Mouse (Mus musculus) spleen, adult 12 weeks (tissue): ENCODE measurements at regions not wholly inside any gene's neighbourhood (a gene's known extent, or its start where the extent isn't known, plus 50 kb on each side); places are given as distances from the start of the nearest gene placed in this dataset.

Experiments
- DNase-seq: peaks from one replicate; pipeline ENCODE4 v3.0.0; 2022; ENCODE audit warnings: low spot score

GRCm38 (mm10) chr3:144069979-144070540, 135.0 kb downstream of the Lmo4 start:
- DNase-seq, result no peak

DNA sequence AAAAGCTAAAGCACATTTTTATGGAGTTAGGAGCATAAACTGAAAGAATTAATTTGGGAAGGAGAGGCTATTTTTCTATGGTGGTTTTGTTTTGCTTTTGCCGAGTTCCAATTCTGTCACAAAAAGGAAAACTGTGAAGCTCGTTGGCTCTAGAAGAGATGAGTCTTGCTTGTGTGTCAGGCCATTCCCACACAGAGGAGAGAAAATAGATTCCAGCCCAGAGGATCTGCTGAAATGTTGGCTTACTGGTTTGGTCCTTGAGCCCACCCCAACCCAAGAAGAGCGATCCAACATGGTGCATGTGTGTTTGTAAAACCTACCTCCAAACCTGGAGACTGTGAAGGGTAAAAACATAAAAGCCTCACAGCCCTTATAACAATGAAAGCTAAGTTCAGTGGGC, 138.0 kb downstream of the Lmo4 start:
- no peak for DNase-seq

DNA sequence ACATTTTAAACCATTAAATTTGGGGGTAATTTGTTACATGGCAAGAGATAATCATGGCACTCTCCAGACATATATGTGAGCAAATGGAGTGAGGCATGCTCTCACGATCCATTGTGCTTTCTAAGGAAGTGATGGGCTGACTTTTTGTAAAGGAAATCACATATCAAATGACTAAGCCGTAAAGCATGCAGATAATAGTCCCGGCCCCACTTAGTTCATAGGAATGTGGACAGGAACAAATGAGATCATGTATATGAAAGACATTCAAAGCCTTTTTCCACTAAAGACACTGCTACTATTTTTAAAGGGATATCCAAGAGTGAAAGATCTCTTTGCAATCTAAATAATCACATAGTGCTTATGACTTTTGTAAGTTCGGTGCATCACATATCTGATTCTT, 146.9 kb downstream of the Lmo4 start:
- no peak for DNase-seq

GRCm38 (mm10) chr3:144050341-144050740, 154.7 kb downstream of the Lmo4 start:
- DNase-seq, result no peak

GRCm38 (mm10) chr3:144049270-144049669, 155.8 kb downstream of the Lmo4 start:
- DNase-seq, result no peak

DNA sequence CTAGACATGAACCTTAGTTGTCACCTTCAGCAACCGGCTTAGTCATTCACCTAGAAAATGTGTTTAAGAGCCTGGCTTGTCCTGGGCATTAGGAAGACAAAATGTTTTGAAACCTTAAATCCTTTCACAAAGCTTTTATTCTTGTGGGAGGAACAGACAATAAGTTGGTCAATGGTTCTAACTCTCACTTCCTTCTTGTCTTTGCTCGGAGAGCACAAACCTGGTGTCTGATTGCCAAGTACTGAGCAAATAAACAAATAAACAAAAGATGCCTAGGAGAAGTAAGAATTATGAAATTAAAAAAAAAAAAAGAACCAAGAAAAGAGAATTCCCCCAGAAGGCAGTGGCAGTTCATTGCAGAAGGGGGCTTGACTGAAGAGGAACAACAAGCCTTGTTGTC, 160.7 kb downstream of the Lmo4 start:
- DNase-seq, result no peak

GRCm38 (mm10) chr3:144041788-144042187, 163.2 kb downstream of the Lmo4 start:
- DNase-seq, result no peak

DNA sequence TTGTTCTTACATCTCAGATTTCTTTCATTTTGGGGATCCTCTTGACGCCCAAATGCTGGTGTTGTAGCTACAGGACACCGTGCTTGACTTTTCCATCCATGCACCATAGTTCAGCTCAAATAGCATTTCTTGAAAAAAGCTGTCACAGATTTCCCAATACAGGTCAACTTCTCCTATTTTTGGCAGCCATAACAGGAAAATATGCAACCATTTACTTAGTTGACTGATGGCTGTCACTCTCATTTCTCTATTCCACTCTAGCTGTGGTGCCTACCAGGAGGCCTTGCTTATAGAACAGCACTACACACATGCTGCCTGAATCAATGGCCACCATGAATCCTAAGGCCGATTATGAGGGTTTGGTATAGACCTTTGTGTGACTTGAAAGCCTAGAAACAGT, 165.5 kb downstream of the Lmo4 start:
- DNase-seq, result no peak

DNA sequence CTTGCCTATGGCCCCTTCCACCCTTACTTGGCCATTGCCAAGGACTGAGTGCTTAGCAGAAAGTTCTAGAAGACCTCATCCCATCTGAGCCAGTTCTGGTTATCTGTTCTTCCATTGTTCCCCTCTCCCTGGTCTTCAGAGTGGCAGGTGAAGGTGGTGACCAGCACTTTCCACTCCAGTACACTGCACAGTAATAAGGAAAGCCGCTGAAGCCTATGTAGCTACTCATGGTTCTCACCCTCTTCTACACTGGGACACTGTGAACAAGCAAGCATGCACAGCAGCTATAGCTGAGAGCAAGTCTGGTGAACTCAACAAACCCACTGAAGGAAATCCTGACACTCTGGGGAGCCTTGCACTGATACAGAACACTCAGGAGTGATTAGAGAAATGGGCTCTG, 175.4 kb downstream of the Lmo4 start:
- no peak for DNase-seq

- no peak for DNase-seq
These were observed 175.9 kb downstream of the Lmo4 start for GRCm38 (mm10) chr3:144029121-144029520.

DNA sequence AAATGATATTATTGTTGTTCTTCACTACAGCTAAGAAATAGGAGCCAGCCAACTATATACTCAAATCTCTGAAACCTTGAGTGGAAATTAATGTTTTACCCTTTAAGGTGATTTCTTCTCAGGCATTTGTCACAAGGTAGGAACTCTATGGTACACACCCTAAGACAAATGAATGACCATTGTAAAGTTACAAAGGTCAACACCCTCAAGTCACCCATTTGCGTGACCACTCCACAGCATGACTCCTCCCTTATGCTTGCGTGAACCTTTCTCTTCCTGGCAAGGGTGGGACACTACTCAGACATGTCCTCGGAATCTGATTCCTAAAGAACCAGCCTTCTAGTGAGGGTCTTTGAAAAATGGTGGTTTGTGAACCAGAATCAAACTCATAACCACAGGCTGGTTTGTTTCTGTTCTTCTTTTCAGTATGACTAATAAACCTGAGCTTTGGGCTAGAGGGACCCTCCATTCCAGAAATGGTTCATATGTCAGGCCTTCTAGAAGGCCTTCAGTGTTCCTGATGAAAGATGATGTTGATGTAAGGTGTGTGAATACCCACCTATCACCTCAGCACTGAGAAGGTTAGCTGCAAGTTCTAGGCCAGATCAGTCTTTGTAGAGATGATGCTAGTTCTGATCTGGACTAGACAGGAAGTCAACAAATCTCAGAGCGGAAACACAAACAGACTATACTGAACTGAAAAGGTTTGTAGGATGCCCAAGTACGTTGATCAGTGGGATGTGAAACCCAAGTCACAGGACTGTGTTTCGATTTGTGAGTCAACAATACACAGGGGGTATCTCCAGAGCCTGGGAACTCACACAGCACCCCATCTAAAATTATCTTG, 177.7 kb downstream of the Lmo4 start:
- DNase-seq, result no peak

- DNase-seq, result no peak
These were observed 179.4 kb downstream of the Lmo4 start for GRCm38 (mm10) chr3:144025451-144026125.

- no peak for DNase-seq
These were observed 180.8 kb downstream of the Lmo4 start for GRCm38 (mm10) chr3:144024216-144024615.

- no peak for DNase-seq
These were observed 182.0 kb downstream of the Lmo4 start for GRCm38 (mm10) chr3:144023058-144023457.

- no peak for DNase-seq
These were observed 183.1 kb downstream of the Lmo4 start for GRCm38 (mm10) chr3:144021969-144022368.

DNA sequence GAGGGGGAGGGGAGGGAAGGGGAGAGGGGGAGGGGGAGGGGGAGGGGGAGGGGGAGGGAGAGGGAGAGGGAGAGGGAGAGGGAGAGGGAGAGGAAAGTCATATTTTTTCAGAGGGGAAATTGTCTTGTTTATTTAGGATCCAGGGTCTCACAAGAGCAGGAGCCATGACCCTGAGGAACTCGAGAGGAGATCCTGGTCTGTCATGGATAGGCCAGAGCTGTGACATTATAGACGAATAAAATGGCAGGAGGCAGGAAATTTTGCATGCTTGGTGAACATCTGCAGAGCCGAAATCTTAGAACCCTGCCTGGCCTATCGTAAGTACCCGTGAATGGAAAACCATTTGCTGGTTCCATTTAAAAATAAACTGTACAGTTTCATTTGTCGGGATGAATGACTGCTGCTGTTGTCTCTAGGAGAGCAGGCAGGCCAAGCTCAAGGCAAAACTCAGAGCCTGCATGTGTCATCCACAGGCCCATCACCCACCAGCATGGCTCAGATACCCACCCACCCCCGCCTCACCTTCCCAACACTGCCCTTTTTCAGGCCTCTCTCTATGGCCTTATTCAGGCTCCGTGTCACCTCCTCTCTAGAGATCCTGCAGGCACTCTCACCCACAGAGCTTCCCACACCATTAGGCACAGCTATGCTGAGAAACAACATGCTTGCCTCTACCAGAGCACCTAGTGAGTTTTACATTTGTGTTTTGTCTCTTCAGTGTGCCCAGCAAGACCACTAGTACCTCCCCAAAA, 184.7 kb downstream of the Lmo4 start:
- DNase-seq, result no peak

DNA sequence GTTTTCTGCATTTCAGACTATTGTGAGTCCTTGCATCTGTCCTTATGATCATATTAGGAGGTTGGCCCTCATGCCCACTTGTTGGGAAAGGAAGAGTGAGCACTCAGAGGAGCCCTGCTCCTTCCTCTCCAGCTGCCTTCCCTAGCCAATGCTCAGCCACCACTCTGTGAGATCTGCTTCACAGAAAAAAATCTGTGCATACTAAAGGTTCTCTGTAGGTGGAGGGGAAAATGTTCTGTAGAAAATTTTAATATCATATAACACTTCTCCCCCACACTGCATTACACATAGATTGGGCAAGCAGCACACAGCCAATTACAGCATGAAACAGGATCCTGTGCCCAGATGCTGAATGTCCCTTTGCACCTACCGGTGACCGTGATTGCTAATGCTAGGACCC, 185.7 kb downstream of the Lmo4 start:
- no peak for DNase-seq

DNA sequence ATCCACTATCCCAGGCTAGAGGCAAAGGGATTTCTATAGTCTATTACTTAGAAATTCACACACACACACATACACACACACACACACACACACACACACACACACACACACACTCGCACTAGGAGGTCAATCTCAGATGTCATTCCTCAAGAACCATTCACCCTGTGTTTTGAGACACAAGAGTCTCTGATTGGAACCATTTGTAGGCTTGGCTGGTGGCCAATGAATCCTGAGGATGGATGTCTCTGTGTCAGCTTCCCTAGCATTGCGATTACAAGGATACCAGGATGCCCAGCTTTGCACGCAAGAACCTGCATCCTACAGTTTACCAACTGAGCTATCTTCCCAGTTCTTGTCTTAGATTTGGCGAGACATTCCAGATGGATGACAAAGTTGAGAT, 186.5 kb downstream of the Lmo4 start:
- no peak for DNase-seq

DNA sequence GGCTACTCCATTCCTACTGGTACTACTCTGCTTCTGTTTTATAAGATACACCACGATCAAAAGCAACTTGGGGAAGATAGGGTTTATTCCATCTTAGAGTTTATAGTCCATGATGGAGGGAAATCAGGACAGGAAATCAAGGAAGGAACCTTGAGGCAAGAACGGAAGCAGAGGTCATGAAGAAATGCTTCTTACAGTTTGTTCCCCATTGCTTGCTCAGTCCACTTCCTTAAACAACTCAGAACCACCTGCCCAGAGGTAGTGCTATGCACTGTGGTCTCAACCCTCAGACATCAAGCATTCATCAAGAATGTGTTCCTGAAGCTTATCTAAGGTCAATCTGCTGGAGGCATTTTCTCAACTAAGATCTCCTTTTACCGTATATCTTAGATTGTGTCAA, 189.8 kb downstream of the Lmo4 start:
- DNase-seq, result no peak

DNA sequence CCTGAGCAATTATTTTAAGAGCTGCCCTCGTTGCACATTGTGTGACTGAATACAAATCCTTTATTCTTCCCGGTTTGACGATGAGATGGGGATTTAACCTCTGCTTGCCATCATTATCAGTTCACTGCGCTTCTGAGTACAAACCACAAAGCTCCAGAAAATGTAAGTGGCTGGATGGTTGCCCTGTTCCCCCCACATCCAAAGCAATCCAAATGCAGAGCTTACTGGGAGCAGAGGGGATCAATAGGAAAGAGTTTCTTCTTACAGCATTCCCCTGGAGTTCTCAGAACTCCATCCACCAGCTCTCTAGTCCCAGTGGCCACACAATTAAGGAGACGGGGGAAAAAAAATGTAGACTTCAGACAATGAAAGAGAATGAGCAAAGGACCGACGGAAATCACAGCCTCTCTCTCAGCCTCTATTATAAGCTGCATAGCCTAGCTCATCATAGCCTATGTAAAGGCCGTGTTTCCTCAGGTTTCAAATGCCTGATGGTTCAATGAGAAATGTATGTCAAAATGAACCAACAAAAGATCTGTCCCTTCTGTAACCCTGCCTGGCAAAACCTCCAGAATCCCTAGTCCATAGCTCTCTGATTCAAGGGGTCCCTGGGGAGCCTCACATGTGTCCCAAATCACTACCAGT, 191.4 kb downstream of the Lmo4 start:
- DNase-seq, result no peak

- DNase-seq, result no peak
These were observed 192.2 kb downstream of the Lmo4 start for GRCm38 (mm10) chr3:144012820-144013219.

- DNase-seq, result no peak
These were observed 192.8 kb downstream of the Lmo4 start for GRCm38 (mm10) chr3:144012173-144012572.
